Mouse (Mus musculus): ENCODE results near the gene B230219D22Rik. TPM values are rescaled to one million over a fixed set of nuclear protein-coding genes. Genes with fewer than 3 reads are reported as not detected.

The B230219D22Rik gene
- polyA plus RNA-seq, 1 experiment from 2014 or later = 51.4 TPM

- Histone ChIP-seq H3K4me2 (ENCODE audit: low read depth, low read length) (peak overlapping the region; percentile 81), H3K4me3 (ENCODE audit: low read length) (peak overlapping the region; percentile 84), H3K4me1 (ENCODE audit: control insufficient read depth, insufficient read depth, low read length) (peaks cover 6% of the 10 kb centered on the region), H3K9ac (ENCODE audit: low read length) (peak overlapping the region; percentile 98), H3K36me3 (ENCODE audit: control insufficient read depth, insufficient read depth) (peaks cover 21% of the 10 kb centered on the region), H3K27ac (ENCODE audit: low read length) (peak overlapping the region; percentile 88), H3K9me3 (replicated peaks; ENCODE audit: control insufficient read depth, low read length) (no peaks in the 10 kb centered on the region), H3K27me3 (ENCODE audit: control insufficient read depth, insufficient read depth, low read length) (no peaks in the 10 kb centered on the region)
- 2% methylated on average over 5 of the region's 5 CpGs for WGBS
- ATAC-seq (replicated peaks; ENCODE audit: extremely low read depth, insufficient read depth, low FRiP score) = no peak
Observed at GRCm38 (mm10) chr13:55715167-55715512, 22.2 kb downstream of the B230219D22Rik start.

- H3K27ac ChIP-seq (ENCODE audit: low read length) = no peak overlapping the region
- H3K9me3 ChIP-seq (replicated peaks; ENCODE audit: control insufficient read depth, low read length) = no peaks in the 10 kb centered on the region
- H3K4me3 ChIP-seq (ENCODE audit: low read length) = no peak overlapping the region; the same call in 1 of the 2 replicates
- ATAC-seq (replicated peaks; ENCODE audit: extremely low read depth, insufficient read depth, low FRiP score) = no peak
- no peaks in the 10 kb centered on the region for H3K27me3 ChIP-seq (ENCODE audit: control insufficient read depth, insufficient read depth, low read length)
- peak overlapping the region; percentile 81; the same call in 1 of the 2 replicates for H3K4me2 ChIP-seq (ENCODE audit: low read depth, low read length)
- peaks cover 6% of the 10 kb centered on the region for H3K4me1 ChIP-seq (ENCODE audit: control insufficient read depth, insufficient read depth, low read length)
- H3K9ac ChIP-seq (ENCODE audit: low read length) = no peak overlapping the region; the same call in 1 of the 2 replicates
- H3K36me3 ChIP-seq (ENCODE audit: control insufficient read depth, insufficient read depth) = peaks cover 23% of the 10 kb centered on the region
- 85% methylated on average over 7 of the region's 7 CpGs for WGBS
Observed at GRCm38 (mm10) chr13:55715908-55716510, 23.1 kb downstream of the B230219D22Rik start.

GRCm38 (mm10) chr13:55721516-55721915, 28.6 kb downstream of the B230219D22Rik start:
- Histone ChIP-seq H3K4me3 (ENCODE audit: low read length) (no peak overlapping the region), H3K4me1 (ENCODE audit: control insufficient read depth, insufficient read depth, low read length) (no peaks in the 10 kb centered on the region), H3K4me2 (ENCODE audit: low read depth, low read length) (no peak overlapping the region), H3K27ac (ENCODE audit: low read length) (no peak overlapping the region), H3K9ac (ENCODE audit: low read length) (no peak overlapping the region), H3K36me3 (ENCODE audit: control insufficient read depth, insufficient read depth) (peaks cover 40% of the 10 kb centered on the region), H3K9me3 (replicated peaks; ENCODE audit: control insufficient read depth, low read length) (no peaks in the 10 kb centered on the region), H3K27me3 (ENCODE audit: control insufficient read depth, insufficient read depth, low read length) (no peaks in the 10 kb centered on the region)
- no peak for ATAC-seq (replicated peaks; ENCODE audit: extremely low read depth, insufficient read depth, low FRiP score)
- WGBS = 75% methylated on average over 8 of the region's 8 CpGs

GRCm38 (mm10) chr13:55721995-55722394, 29.1 kb downstream of the B230219D22Rik start:
- H3K27ac ChIP-seq (ENCODE audit: low read length) = no peak overlapping the region
- no peaks in the 10 kb centered on the region for H3K4me1 ChIP-seq (ENCODE audit: control insufficient read depth, insufficient read depth, low read length)
- no peaks in the 10 kb centered on the region for H3K27me3 ChIP-seq (ENCODE audit: control insufficient read depth, insufficient read depth, low read length)
- H3K36me3 ChIP-seq (ENCODE audit: control insufficient read depth, insufficient read depth) = peaks cover 40% of the 10 kb centered on the region
- no peak for ATAC-seq (replicated peaks; ENCODE audit: extremely low read depth, insufficient read depth, low FRiP score)
- H3K9me3 ChIP-seq (replicated peaks; ENCODE audit: control insufficient read depth, low read length) = no peaks in the 10 kb centered on the region
- no peak overlapping the region for H3K4me2 ChIP-seq (ENCODE audit: low read depth, low read length)
- no peak overlapping the region for H3K4me3 ChIP-seq (ENCODE audit: low read length)
- 83% methylated on average over 2 of the region's 2 CpGs for WGBS
- H3K9ac ChIP-seq (ENCODE audit: low read length) = no peak overlapping the region

- Histone ChIP-seq H3K9ac (ENCODE audit: low read length) (peak overlapping the region; percentile 84), H3K36me3 (ENCODE audit: control insufficient read depth, insufficient read depth) (peaks cover 13% of the 10 kb centered on the region), H3K4me3 (ENCODE audit: low read length) (peak overlapping the region; percentile 66), H3K4me2 (ENCODE audit: low read depth, low read length) (peak overlapping the region; percentile 72), H3K27ac (ENCODE audit: low read length) (peak overlapping the region; percentile 97), H3K9me3 (replicated peaks; ENCODE audit: control insufficient read depth, low read length) (no peaks in the 10 kb centered on the region), H3K27me3 (ENCODE audit: control insufficient read depth, insufficient read depth, low read length) (no peaks in the 10 kb centered on the region), H3K4me1 (ENCODE audit: control insufficient read depth, insufficient read depth, low read length) (no peaks in the 10 kb centered on the region)
- ATAC-seq (replicated peaks; ENCODE audit: extremely low read depth, insufficient read depth, low FRiP score) = no peak
- 4% methylated on average over 4 of the region's 4 CpGs for WGBS
Observed at GRCm38 (mm10) chr13:55726598-55727119, 33.7 kb downstream of the B230219D22Rik start.

GRCm38 (mm10) chr13:55727120-55727838, 34.4 kb downstream of the B230219D22Rik start, which contains the start of gene Pcbd2:
Gene Pcbd2, plus strand, starts transcription at chr13:55727368.
- H3K27ac ChIP-seq (ENCODE audit: low read length) = peak within 1 kb of the TSS; percentile 97
- H3K27me3 ChIP-seq (ENCODE audit: control insufficient read depth, insufficient read depth, low read length) = no peaks in the 10 kb centered on the region
- peak within 1 kb of the TSS; percentile 84 for H3K9ac ChIP-seq (ENCODE audit: low read length)
- peak within 1 kb of the TSS; percentile 66 for H3K4me3 ChIP-seq (ENCODE audit: low read length)
- H3K4me1 ChIP-seq (ENCODE audit: control insufficient read depth, insufficient read depth, low read length) = no peaks in the 10 kb centered on the region
- no peaks in the 10 kb centered on the region for H3K9me3 ChIP-seq (replicated peaks; ENCODE audit: control insufficient read depth, low read length)
- peaks cover 12% of the 10 kb centered on the region for H3K36me3 ChIP-seq (ENCODE audit: control insufficient read depth, insufficient read depth)
- H3K4me2 ChIP-seq (ENCODE audit: low read depth, low read length) = peak within 1 kb of the TSS; percentile 72
- ATAC-seq (replicated peaks; ENCODE audit: extremely low read depth, insufficient read depth, low FRiP score) = peak; percentile 91
- 0% methylated on average over 67 of the region's 73 CpGs for WGBS

GRCm38 (mm10) chr13:55727839-55728238, 34.9 kb downstream of the B230219D22Rik start:
- ATAC-seq (replicated peaks; ENCODE audit: extremely low read depth, insufficient read depth, low FRiP score) = peak; percentile 86
- Histone ChIP-seq H3K4me1 (ENCODE audit: control insufficient read depth, insufficient read depth, low read length) (no peaks in the 10 kb centered on the region), H3K9me3 (replicated peaks; ENCODE audit: control insufficient read depth, low read length) (no peaks in the 10 kb centered on the region), H3K27ac (ENCODE audit: low read length) (peak overlapping the region; percentile 97), H3K9ac (ENCODE audit: low read length) (peak overlapping the region; percentile 84), H3K4me3 (ENCODE audit: low read length) (peak overlapping the region; percentile 66), H3K27me3 (ENCODE audit: control insufficient read depth, insufficient read depth, low read length) (no peaks in the 10 kb centered on the region), H3K36me3 (ENCODE audit: control insufficient read depth, insufficient read depth) (peaks cover 12% of the 10 kb centered on the region), H3K4me2 (ENCODE audit: low read depth, low read length) (peak overlapping the region; percentile 72)
- 3% methylated on average over 19 of the region's 19 CpGs for WGBS

- ATAC-seq (replicated peaks; ENCODE audit: extremely low read depth, insufficient read depth, low FRiP score) = no peak
- Histone ChIP-seq H3K27me3 (ENCODE audit: control insufficient read depth, insufficient read depth, low read length) (no peaks in the 10 kb centered on the region), H3K4me2 (ENCODE audit: low read depth, low read length) (no peak overlapping the region), H3K9me3 (replicated peaks; ENCODE audit: control insufficient read depth, low read length) (no peaks in the 10 kb centered on the region), H3K9ac (ENCODE audit: low read length) (no peak overlapping the region), H3K4me1 (ENCODE audit: control insufficient read depth, insufficient read depth, low read length) (no peaks in the 10 kb centered on the region), H3K4me3 (ENCODE audit: low read length) (no peak overlapping the region), H3K27ac (ENCODE audit: low read length) (no peak overlapping the region), H3K36me3 (ENCODE audit: control insufficient read depth, insufficient read depth) (peaks cover under 1% of the 10 kb centered on the region; the same call in 1 of the 2 replicates)
- 89% methylated on average over 7 of the region's 7 CpGs for WGBS
Observed at GRCm38 (mm10) chr13:55730716-55731115, 37.8 kb downstream of the B230219D22Rik start.

GRCm38 (mm10) chr13:55732121-55732520, 39.2 kb downstream of the B230219D22Rik start:
- no peak overlapping the region for H3K4me3 ChIP-seq (ENCODE audit: low read length)
- ATAC-seq (replicated peaks; ENCODE audit: extremely low read depth, insufficient read depth, low FRiP score) = no peak
- no peaks in the 10 kb centered on the region for H3K36me3 ChIP-seq (ENCODE audit: control insufficient read depth, insufficient read depth)
- H3K27ac ChIP-seq (ENCODE audit: low read length) = no peak overlapping the region
- H3K9ac ChIP-seq (ENCODE audit: low read length) = no peak overlapping the region
- no peaks in the 10 kb centered on the region for H3K4me1 ChIP-seq (ENCODE audit: control insufficient read depth, insufficient read depth, low read length)
- no peaks in the 10 kb centered on the region for H3K27me3 ChIP-seq (ENCODE audit: control insufficient read depth, insufficient read depth, low read length)
- 76% methylated on average over 2 of the region's 2 CpGs for WGBS
- no peaks in the 10 kb centered on the region for H3K9me3 ChIP-seq (replicated peaks; ENCODE audit: control insufficient read depth, low read length)
- H3K4me2 ChIP-seq (ENCODE audit: low read depth, low read length) = no peak overlapping the region
